Mouse (Mus musculus) bone marrow macrophage, adult 2 months (primary cell): ENCODE data around the gene Phyh. TPM values are rescaled to one million over a fixed set of nuclear protein-coding genes. Genes with fewer than 3 reads are reported as not detected.
"Not testable (repeated sequence)": the region's sequence is repeated elsewhere in the genome, so short reads cannot be mapped to it uniquely, and the experiment has no call there.

ENCODE experiments used
- H3K27ac ChIP-seq: 2 replicates; pipeline ENCODE4 v1.5.1; 2012; ENCODE audit warnings: low read depth, low read length; ENCODE audit not compliant: insufficient read depth
- H3K4me1 ChIP-seq: 2 replicates; pipeline ENCODE4 v1.6.1; 2012; ENCODE audit warnings: low read length; ENCODE audit not compliant: control insufficient read depth, insufficient read depth
- H3K4me3 ChIP-seq: 2 replicates; pipeline ENCODE4 v1.5.1; 2012; ENCODE audit warnings: mild to moderate bottlenecking, low read length, moderate library complexity; ENCODE audit not compliant: insufficient read depth
- CTCF ChIP-seq: IDR thresholded peaks from 2 replicates; pipeline ENCODE4 v1.5.1; 2012; ENCODE audit warnings: low read depth, mild to moderate bottlenecking, low read length, moderate library complexity
- POLR2A ChIP-seq: IDR thresholded peaks from 2 replicates; pipeline ENCODE4 v1.6.1; 2012; ENCODE audit warnings: mild to moderate bottlenecking, low read depth, low read length, borderline replicate concordance
- polyA plus RNA-seq: library from polyadenylated mRNA; stranded (reverse); fragments of >200 nt; gene quantifications from 2 replicates; pipeline ENCODE4 v1.2.4, GENCODE M21; 2012; ENCODE audit not compliant: missing spikeins, insufficient read depth, insufficient read length

Gene Phyh
- polyA plus RNA-seq, 1 experiment, result 52.6 TPM

DNA sequence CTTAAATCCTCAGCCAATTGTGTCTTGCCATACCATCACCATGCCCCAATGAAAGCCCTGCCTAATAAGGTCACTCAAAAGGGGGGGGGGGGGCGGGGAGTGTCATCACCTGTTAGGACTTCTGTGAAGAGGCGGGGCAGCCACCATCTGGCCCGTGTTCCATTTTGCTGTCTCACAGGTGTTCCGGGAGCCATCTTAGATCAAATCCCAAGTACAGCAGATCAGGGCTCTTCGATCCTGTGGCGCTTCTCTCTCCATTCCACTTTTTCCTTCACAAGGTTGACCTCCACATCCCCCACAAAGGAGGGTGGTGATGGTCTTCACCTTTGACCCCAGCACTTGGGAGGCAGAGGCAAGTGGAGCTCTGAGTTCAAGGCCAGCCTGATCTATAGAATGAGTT is 2.8 kb upstream of the Phyh start:
- H3K4me1 ChIP-seq, result peaks cover 14% of the 10 kb centered on the region
- no peak overlapping the region for H3K4me3 ChIP-seq
- no peak for TF ChIP-seq POLR2A
- no peak for TF ChIP-seq CTCF
- no peak overlapping the region for H3K27ac ChIP-seq

- peak overlapping the region; percentile 65 for H3K27ac ChIP-seq
- peaks cover 14% of the 10 kb centered on the region for H3K4me1 ChIP-seq
- H3K4me3 ChIP-seq, result peak overlapping the region; percentile 54
- peak; percentile 82 for TF ChIP-seq CTCF
- no peak for TF ChIP-seq POLR2A
Observed at GRCm38 (mm10) chr2:4917326-4918021, 1.3 kb upstream of the Phyh start.

DNA sequence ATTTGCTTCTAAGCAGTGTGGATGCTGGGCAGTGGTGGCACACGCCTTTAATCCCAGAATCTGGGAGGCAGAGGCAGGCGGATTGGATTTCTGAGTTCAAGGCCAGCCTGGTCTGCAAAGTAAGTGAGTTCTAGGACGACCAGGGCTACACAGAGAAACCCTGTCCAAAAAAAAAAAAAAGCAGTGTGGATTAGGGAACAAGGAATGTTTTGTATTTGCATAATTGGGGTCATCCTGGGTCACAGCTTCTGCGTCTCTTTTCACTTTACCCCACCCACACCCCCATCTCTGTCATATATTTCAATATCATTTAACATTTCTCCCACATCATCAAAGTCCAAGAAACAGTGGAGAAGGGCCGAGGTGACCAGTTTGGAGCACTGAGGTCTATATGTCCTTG is 2.2 kb downstream of the Phyh start:
- Histone ChIP-seq H3K27ac (no peak overlapping the region), H3K4me1 (peaks cover 14% of the 10 kb centered on the region), H3K4me3 (no peak overlapping the region)
- no peak for TF ChIP-seq POLR2A
- no peak for TF ChIP-seq CTCF

DNA sequence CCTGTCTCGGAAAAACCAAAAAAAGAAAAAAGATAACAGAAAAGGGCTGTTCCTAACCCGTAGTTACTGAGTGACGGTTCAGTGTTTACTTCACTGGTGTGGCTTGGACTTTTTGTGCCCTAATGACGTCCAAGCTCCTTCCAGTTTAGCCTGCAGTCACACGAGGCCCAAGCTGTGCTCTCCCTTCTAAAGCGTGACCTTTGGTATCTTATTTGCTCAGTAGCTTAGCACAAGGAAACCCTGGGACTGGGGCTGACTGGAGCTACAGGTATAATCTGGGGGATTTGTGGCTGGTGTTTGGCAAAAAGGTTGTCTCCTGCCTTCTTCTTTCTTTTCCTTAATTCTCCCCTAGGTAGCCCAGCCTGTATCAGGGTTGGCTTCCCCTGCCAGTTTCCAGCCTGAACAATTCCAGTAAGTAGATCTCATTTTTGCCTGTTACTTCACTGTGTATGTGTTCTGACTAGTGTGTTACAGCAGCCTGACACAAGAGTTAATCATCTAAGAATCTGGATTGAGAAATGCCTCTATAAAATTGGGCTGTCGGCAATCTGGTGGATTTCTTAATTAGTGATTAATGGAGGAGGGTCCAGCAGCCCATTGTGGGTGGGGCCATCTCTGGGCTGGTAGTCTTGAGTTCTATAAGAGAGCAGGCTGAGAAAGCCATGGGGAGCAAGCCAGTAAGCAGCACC is 3.8 kb downstream of the Phyh start:
- TF ChIP-seq CTCF (no peak), POLR2A (no peak)
- peaks cover 10% of the 10 kb centered on the region for H3K4me1 ChIP-seq
- no peak overlapping the region for H3K4me3 ChIP-seq
- no peak overlapping the region for H3K27ac ChIP-seq

DNA sequence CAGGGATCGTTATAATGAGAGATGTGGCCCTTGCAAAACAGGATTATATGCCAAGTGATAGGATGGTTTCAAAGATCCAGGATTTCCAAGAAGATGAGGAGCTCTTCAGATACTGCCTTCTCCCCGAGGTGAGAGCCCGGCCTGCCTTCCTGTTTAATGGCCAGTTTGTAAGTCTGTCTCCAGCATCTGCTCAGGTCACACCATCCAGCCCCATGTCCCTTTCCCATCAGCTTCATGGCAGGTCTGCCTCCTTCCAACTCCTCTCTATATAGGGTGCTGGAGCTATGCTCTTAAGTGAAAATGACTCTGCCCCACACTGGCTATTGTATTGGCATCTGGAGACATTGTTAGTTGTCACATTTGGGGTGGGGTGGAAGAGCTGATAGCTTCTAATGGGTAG is 8.6 kb downstream of the Phyh start:
- peaks cover 8% of the 10 kb centered on the region for H3K4me1 ChIP-seq
- H3K27ac ChIP-seq, result no peak overlapping the region
- no peak overlapping the region for H3K4me3 ChIP-seq
- TF ChIP-seq CTCF (no peak), POLR2A (no peak)

DNA sequence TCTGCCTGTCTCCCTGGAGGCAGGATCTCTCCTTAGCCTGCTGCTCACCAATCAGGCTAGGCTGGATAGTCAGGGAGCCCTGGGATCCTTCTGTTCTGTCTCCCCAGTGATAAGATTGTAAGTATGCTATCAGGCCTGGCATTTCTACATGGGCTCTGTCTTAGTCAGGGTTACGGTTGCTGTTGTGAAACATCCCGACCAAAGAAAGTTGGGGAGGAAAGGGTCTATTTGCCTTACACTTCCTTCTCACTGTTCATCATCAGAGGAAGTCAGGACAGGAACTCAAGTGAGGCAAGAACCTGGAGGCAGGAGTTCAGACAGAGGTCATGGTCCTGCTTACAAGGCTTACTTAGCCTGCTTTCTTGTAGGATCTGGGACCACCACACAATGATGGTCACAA is 10.4 kb downstream of the Phyh start:
- peaks cover 8% of the 10 kb centered on the region for H3K4me1 ChIP-seq
- H3K4me3 ChIP-seq, result no peak overlapping the region
- no peak overlapping the region for H3K27ac ChIP-seq
- no peak for TF ChIP-seq POLR2A
- TF ChIP-seq CTCF, result no peak

DNA sequence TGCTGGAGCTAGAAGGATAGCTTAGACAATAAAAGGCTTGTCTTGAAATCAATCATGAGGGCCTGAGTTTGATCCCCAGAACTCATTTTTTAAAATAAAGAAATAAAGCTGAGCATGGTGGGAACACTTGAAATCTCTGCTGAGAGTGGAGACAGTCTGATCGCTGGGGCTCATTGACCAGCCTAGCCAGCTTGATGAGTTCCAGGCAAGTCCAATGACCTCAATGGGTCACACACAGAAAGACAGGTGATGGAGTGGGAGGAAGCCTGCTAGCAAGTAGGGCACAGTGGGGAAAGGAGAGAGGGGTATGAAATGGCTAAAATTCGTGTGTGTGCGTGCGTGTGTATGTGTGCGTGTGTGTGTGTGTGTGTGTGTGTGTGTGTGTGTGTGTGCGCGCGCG is 15.7 kb downstream of the Phyh start:
- Histone ChIP-seq H3K4me3 (no peak overlapping the region), H3K27ac (no peak overlapping the region), H3K4me1 (peaks cover 2% of the 10 kb centered on the region)
- TF ChIP-seq CTCF (no peak), POLR2A (no peak)

GRCm38 (mm10) chr2:4937931-4938330 is 19.1 kb downstream of the Phyh start:
- H3K27ac ChIP-seq, result no peak overlapping the region
- H3K4me1 ChIP-seq, result no peaks in the 10 kb centered on the region
- H3K4me3 ChIP-seq, result no peak overlapping the region
- no peak for TF ChIP-seq CTCF
- no peak for TF ChIP-seq POLR2A

GRCm38 (mm10) chr2:4940861-4941260 is 22.0 kb downstream of the Phyh start:
- Histone ChIP-seq H3K4me1 (no peaks in the 10 kb centered on the region), H3K4me3 (no peak overlapping the region), H3K27ac (no peak overlapping the region)
- TF ChIP-seq POLR2A, result no peak
- TF ChIP-seq CTCF, result no peak

DNA sequence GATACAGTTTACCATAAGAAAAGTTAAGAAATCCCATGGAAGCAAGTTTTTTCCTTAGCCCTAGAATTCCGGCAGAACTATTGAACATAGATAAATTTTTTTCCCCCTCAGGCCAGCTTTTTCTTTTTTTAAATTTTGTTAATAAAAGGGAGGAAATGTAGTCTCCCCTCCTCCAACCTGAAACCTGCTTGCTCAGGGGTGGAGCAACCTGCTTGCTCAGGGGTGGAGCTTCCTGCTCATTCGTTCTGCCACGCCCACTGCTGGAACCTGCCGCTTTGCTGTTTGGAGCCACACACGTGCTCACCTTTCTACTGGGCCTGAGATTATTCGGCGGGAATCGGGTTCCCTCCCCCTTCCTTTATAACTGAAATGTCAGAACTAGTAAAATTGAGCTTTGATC is 30.9 kb downstream of the Phyh start:
- H3K4me1 ChIP-seq, H3K27ac ChIP-seq, H3K4me3 ChIP-seq: not testable (repeated sequence)
